Mouse (Mus musculus): ENCODE measurements around the gene 4932438H23Rik.

DNA sequence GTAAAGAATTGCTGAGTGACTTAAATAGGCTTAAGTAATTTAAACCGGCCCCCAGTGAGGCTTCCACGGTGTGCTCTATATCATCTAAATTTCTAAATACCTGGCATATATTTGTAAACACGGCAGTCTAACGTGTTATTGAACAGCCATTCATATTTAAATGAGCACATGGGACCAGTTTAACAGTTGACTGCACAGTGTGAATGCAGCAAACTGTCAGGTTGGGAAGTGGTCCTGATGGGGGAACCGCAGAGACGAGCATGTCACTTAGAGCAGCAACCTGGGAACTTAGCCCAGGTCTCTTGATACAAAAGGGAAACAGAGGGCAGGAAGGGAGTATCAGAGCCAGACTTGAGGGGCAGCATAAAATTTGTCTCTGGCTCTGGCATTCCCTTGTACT lies 25.0 kb upstream of the 4932438H23Rik start:
- no peak for TF ChIP-seq CTCF (IDR thresholded peaks at IDR 0.05; ENCODE audit: borderline replicate concordance, insufficient read depth, low read depth, low read length)
- TF ChIP-seq POLR2A (IDR thresholded peaks at IDR 0.05; ENCODE audit: borderline replicate concordance, insufficient read depth, low read length): no peak
